Mouse (Mus musculus): ENCODE results near the gene Gm13090. TPM values are rescaled to one million over a fixed set of nuclear protein-coding genes. Genes with fewer than 3 reads are reported as not detected.

The Gm13090 gene
- not detected for polyA plus RNA-seq (2017; shearing (Covaris generic))

DNA sequence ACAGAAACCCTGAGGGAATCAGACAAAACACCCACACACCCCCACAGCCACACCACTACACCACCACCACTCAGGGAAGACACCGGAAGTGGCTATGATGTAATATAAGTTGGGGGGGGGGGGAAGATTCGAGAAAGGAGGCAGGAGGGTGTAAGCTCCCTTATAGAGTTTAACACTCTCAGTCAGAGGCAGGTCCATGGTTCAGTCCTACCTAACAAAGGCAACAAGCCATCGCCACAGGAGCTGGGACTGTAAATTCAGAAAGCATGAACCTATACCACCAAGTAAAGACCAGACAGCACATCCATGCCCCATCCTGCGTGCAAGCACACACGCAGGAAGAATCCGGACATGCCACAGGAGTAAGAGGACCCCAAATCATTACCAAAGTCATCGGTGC is at the start of gene Gm13090:
Gene Gm13090 (plus strand): TSS at position 301 of the 400 bp plus-strand sequence.
- ATAC-seq, result no peak

DNA sequence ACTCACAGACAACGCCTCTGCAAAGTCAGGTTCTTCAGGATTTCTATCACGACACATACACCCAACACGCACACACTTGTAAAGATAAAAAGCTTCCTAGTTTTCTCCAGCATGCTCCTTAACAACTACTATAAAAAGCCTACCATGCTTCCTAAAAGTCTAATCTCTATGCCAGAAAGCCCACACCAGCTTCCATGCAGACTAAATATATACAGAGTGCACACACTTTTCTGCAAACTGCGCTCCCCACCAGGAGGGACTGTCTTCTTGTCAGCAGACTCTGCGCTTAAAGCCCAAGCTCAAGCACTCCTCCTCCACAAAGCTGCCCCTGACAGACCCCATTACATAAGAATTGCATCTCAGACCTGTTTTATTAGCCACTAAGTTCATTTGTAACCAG is 47.9 kb upstream of the Gm13090 start:
- no peak for ATAC-seq

DNA sequence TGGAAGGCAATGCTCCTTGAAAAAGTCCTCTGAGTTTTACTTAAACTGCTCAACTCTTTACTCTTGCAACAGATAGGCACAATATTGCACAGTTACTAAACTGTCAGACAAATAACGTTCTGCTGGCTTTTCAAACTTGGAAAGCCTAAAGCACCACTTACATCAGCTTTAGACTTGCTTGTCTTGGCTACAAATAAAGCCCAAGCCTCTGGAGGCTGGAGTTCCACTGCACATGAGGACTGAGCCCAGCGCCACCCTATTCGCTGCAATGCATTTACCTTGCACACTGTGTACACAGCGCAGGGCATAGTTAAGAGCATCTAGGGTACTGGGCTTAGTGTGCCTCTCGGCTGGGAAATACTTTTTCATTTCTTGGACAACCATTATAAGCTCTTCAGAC is 46.1 kb upstream of the Gm13090 start:
- no peak for ATAC-seq

GRCm38 (mm10) chr4:151044037-151044943 is 45.1 kb upstream of the Gm13090 start, which contains the start of gene Per3:
TSS of gene Per3 (minus strand) at chr4:151044665.
- ATAC-seq, result peak; percentile 83

DNA sequence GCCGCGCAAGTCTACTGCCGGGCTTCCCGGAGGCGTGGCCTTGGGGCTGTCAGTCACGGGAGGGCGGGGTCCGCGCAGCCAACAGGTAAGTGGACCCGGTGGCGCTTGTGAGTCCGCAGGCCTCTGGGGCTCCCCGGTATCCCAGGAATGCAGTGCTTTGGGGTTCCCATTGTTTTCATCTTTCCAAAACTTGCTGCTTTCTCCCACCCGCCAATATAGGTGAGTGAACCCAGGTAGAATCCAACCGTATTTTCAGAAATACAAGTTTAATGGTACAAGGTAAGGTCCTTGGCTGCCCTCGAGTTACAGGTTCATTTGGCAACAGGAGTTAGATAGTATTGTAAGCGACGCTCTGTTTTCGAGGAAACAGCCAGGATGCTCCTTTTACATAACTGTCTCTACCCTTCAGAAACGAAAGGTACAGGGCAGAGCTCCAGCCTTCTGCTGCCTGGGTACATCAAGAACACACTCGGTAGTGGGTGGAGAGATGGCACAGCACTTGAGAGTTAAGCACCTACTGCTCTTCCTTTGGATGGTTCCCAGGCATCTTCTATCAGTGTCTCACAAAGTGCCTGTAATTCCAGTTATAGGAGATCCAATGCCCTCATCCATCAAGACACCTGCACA is 44.3 kb upstream of the Gm13090 start:
- ATAC-seq, result peak; percentile 83

DNA sequence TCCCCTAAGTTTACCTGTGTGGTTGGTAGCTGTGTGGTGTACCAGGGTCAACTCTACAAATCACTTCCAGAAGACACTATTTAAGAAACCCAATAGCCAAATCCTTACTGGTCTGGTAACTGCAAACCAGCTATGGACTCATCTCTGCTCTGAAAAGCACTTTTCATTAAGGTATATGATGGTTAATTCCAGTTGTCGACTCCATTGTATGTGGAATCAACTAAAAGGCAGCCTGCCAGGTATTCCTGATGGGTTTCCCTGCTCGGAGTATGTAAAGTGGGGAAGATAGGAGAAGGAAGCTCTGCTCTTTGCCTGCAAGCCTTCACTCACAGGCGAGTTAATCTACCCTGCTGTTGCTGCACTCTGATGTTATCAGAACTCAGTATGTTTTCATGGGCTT is 42.8 kb upstream of the Gm13090 start:
- no peak for ATAC-seq

DNA sequence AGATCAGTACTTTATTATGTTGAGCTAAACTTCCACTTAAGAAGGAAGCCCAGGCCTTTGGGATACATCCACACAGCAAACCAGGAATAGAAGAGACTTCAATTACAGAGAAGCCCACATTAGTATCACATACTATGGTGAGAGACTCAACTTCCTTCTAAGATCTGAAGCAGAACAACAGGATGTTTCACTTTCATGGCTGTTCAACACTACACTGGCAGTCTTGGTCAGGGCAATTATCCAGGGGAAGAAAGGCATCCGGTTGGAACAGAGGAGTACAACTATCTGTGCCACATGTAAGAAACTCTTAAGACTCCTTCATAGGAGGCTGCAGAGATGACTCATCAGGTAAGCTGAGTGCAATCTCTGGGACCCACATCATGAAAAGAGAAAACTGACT is 38.2 kb upstream of the Gm13090 start:
- peak; percentile 68 for ATAC-seq

DNA sequence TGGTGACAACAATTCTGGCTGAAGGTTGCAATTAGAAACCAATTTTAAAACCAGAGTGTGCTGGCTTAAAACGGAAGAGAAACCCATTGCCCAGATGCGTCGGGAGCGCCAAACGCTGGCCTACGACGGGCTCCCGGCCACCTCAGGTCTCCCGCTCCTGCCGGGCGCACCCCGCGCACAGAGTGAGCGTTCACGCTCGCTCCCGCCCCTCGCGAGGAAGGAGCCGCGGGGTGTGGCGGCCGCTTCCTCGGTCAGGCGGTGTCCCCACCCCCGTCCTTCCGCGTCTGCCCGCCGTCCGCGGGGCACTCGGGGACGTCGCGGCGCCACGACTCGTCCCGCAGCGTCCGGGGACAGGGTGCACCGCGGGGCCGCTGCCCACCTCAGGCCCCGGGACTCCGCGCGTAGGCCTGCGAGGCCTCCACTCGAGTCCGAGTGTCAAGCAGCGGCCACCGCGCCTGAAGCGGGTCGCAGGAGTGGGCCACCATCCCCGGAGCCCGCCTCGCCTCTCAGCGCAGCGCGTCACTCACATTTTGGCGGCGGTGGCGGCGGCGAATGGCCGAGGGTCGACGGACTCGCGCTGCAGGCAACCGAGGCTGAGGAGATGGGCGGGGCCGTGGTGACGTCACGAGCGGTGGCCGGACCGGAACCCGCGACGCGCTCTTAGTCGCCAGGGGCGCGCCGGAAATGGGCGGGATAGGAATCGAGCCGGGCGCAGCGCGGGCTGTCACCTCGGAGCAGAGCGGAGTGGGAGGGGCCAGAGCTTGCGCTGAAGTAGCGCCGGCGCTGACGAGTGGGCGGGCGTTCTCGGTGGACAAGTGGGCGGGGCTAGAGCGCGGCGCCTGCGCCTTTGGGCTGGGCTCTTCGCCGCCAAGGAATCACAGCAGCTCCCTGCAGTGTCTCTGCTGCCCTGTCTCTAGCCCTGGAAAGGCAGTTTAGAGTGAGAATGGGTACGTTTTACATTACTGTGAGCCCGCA is 31.7 kb upstream of the Gm13090 start, which contains the start of gene Vamp3:
Gene Vamp3 (minus strand): TSS at position 617 of the 975 bp plus-strand sequence.
- peak; percentile 99 for ATAC-seq

DNA sequence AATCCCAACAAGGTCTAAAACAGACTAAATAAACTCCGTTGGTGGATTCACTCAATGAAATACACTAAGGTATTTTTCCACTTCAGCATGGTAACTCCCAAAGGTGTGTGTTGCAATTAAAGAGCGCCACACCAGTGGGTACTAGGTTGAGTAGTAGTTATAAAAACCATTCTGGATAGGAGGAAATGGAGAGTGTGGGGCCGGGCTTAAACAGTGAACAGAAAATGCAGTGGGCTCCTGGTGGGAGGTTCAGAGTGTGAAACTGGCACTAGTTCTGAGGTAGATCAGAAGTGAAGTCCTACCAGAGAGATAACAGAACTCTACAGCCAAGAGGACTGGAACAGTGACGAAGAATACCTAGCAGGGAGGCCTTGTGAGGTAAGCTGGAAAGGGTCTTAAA is 30.7 kb upstream of the Gm13090 start:
- no peak for ATAC-seq

- no peak for ATAC-seq
Observed at GRCm38 (mm10) chr4:151059566-151059965, 29.8 kb upstream of the Gm13090 start.

DNA sequence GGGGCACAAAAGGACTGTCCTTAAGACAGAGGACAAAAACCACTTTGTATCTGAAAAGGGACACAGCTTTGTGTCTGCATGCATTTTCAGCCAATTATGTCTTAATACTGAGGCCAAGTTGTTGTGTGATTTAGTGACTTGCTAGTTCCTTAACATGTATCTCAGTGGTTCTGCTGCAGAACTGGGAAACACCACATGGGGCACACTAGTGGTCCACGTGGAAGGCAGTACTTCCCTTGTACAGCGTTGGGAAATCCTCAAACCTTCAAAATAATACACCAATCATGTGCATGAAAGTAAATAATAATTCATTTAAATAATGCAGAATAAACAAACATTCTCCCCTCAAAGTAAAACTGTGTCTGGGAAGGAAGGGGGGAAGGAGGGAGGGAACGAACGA is 20.6 kb upstream of the Gm13090 start:
- ATAC-seq, result no peak

- ATAC-seq, result no peak
Observed at GRCm38 (mm10) chr4:151070962-151071361, 18.4 kb upstream of the Gm13090 start.

GRCm38 (mm10) chr4:151073108-151073744 is 16.1 kb upstream of the Gm13090 start:
- no peak for ATAC-seq

- no peak for ATAC-seq
Observed at GRCm38 (mm10) chr4:151074817-151075216, 14.6 kb upstream of the Gm13090 start.

GRCm38 (mm10) chr4:151081355-151081754 is 8.0 kb upstream of the Gm13090 start:
- ATAC-seq, result no peak

DNA sequence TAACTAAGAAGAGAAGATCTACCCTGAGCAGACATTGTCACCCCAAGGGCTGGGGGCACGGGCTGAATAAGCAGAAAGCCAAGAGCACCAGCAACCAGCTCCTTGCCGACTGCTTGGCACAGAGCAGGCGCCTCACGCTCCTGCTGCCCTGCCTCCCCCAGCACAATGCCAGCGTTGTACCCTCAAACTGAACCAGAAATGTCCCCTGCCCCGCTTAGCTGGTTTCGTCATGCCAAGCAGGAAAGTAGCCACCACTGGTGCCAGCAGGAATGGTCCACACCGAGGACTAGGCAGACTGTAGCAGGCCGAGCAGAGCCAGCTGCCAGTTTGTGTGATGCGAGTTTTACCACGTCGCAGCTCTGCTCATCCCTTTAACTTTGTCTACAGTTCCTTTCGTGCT is 7.4 kb upstream of the Gm13090 start:
- ATAC-seq, result no peak

GRCm38 (mm10) chr4:151083027-151083426 is 6.3 kb upstream of the Gm13090 start:
- ATAC-seq, result no peak

GRCm38 (mm10) chr4:151087358-151087757 is 2.0 kb upstream of the Gm13090 start:
- ATAC-seq, result no peak

DNA sequence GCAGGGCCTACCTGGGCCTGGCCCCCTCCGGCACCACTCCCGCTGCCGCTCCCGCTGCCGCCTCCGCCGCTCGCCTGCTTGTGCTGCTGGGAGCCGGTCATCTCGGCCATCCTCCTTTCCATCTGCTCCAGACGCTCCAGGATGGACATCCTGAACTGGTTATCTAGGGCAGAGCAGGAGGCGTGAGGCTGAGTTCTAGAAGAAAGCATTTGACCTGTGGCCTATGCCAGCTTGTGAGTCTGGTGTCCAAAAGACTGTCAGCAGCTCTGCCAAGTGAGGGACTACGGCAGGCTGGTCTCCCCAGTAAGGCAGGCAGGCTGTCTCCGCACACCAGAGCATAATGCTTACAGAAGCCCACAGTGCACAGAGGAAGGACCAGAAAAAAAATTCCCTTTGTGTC is 551 bp upstream of the Gm13090 start:
- ATAC-seq, result no peak

- no peak for ATAC-seq
Observed at GRCm38 (mm10) chr4:151095207-151095606, 5.8 kb downstream of the Gm13090 start.

DNA sequence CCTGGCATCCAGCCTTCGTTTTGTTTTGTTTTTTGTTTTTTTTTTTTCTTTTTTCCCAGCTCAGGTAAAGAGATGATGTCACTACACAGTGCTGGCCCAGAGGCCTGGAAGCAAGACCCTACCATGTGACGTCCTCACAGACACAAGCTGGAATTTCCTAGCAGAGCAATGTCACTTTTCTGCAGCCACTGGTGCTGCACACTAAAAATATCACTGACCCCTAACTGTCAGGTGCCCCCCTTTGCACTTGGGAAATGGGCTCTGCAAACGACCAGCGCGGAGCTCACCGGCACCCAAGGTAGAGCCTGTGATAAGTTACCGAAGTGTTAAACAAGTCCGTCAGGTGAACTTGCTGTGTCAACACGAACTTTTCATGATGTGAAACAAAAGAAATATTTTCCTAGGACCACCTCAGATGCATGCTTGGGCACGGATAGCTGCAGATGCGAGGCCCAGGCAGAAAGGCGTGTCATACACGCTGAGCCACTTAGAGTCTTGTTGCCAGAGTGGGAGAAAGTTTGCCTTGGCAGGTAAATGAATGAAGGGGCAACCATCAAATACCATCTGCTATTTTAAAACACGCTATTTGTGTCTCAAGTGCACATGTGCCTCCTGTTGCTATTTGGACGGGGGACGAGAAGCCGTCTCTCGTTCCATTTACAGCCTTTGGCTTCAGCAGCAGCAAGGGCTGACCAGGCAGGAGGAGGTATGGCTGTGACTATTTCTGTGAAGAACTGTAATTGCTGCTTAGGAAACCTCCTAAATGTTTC is 7.1 kb downstream of the Gm13090 start:
- ATAC-seq, result no peak
